8 mouse cellular contexts compared by ENCODE assay signal in the genomic region with DNA sequence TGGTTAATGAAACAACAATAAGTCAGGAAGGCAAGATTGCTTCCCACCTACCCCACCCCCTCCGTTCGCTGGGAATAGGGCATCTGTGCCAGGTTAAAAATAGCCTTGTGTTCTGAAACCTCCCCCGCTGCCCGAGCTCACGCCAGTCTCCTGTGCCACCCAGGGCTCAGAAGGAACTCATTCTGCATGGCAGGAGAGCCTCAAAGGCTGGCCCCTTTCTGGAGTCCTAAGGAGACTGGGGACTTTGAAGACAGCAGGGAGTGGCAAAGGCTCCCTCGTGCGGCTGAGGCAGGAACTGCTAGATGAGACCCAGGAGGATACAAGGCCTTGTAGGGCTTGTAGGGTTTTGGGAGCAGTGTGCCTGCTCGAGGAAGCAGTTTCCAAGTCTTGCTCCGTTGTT. TPM values are rescaled to one million over a fixed set of nuclear protein-coding genes. Genes with fewer than 3 reads are reported as not detected.
DNase-seq lines count a peak whose midpoint lies in the region; ATAC-seq and TF ChIP-seq lines count a peak whose summit lies in the region.

No protein-coding gene starts in this region.

- peak; percentile 72 to 76 for DNase-seq in B cell, adult 2 months
- DNase-seq in adrenal gland, postnatal 36 days: peak; percentile 82 to 85
- peak; percentile 86 for DNase-seq in kidney, postnatal 0 days (ENCODE audit: low spot score)
- peak; percentile 71 for DNase-seq in liver, embryonic 11.5 days (ENCODE audit: low spot score)
- peak; percentile 87 for DNase-seq in neural tube, embryonic 10.5 days (ENCODE audit: extremely low spot score, low spot score)

- 3% methylated on average over 9 of the region's 9 CpGs for WGBS in heart, embryonic 12.5 days
- 3% methylated on average over 9 of the region's 9 CpGs for WGBS in kidney, postnatal 0 days
- WGBS in liver, embryonic 11.5 days: 9% methylated on average over 9 of the region's 9 CpGs
- WGBS in stomach, embryonic 15.5 days: 8% methylated on average over 9 of the region's 9 CpGs

- no peaks in the 10 kb centered on the region for H3K36me3 ChIP-seq in heart, embryonic 12.5 days
- H3K36me3 ChIP-seq in kidney, postnatal 0 days (ENCODE audit: insufficient read depth, low read length): no peaks in the 10 kb centered on the region
- no peaks in the 10 kb centered on the region for H3K36me3 ChIP-seq in liver, embryonic 11.5 days (ENCODE audit: control insufficient read depth, insufficient read depth, low read length)
- no peaks in the 10 kb centered on the region for H3K36me3 ChIP-seq in stomach, embryonic 15.5 days

- no peaks in the 10 kb centered on the region for H3K9me3 ChIP-seq in heart, embryonic 12.5 days (replicated peaks)
- H3K9me3 ChIP-seq in kidney, postnatal 0 days (replicated peaks; ENCODE audit: low read length): no peaks in the 10 kb centered on the region
- no peaks in the 10 kb centered on the region for H3K9me3 ChIP-seq in liver, embryonic 11.5 days (ENCODE audit: control insufficient read depth, low read length)
- no peaks in the 10 kb centered on the region for H3K9me3 ChIP-seq in stomach, embryonic 15.5 days

- TF ChIP-seq POLR2A in embryonic fibroblast, embryonic 13.5 days (IDR thresholded peaks at IDR 0.05; ENCODE audit: low read depth, low read length): no peak

- ATAC-seq in heart, embryonic 12.5 days (ENCODE audit: insufficient number of reproducible peaks, low FRiP score): no peak
- no peak for ATAC-seq in kidney, postnatal 0 days (replicated peaks; ENCODE audit: low FRiP score, low read depth)
- no peak for ATAC-seq in liver, embryonic 11.5 days (replicated peaks; ENCODE audit: low FRiP score)
- ATAC-seq in stomach, embryonic 15.5 days (ENCODE audit: insufficient read depth, low FRiP score, low read depth): peak; percentile 48; the same call in 1 of the 2 replicates

- H3K4me3 ChIP-seq in embryonic fibroblast, embryonic 13.5 days (ENCODE audit: insufficient read depth, low read length): no peak overlapping the region
- peak overlapping the region; percentile 12 for H3K4me3 ChIP-seq in heart, embryonic 12.5 days
- no peak overlapping the region for H3K4me3 ChIP-seq in kidney, postnatal 0 days (replicated peaks; ENCODE audit: low read depth, low read length)
- no peak overlapping the region for H3K4me3 ChIP-seq in liver, embryonic 11.5 days (ENCODE audit: low read depth, low read length)
- H3K4me3 ChIP-seq in stomach, embryonic 15.5 days (replicated peaks): no peak overlapping the region

- no peak overlapping the region for H3K9ac ChIP-seq in heart, embryonic 12.5 days
- no peak overlapping the region; the same call in 1 of the 2 replicates for H3K9ac ChIP-seq in kidney, postnatal 0 days (ENCODE audit: low read depth, low read length)
- H3K9ac ChIP-seq in liver, embryonic 11.5 days (ENCODE audit: low read depth, low read length): no peak overlapping the region
- no peak overlapping the region for H3K9ac ChIP-seq in stomach, embryonic 15.5 days

- peaks cover 17% of the 10 kb centered on the region for H3K27me3 ChIP-seq in heart, embryonic 12.5 days (replicated peaks)
- no peaks in the 10 kb centered on the region for H3K27me3 ChIP-seq in kidney, postnatal 0 days (ENCODE audit: insufficient read depth, low read length)
- H3K27me3 ChIP-seq in liver, embryonic 11.5 days (replicated peaks; ENCODE audit: control insufficient read depth, insufficient read depth, low read length): peaks cover 10% of the 10 kb centered on the region
- 0 out of 2 replicates have a peak, but pooled peaks cover 12% of the 10 kb centered on the region for H3K27me3 ChIP-seq in stomach, embryonic 15.5 days (replicated peaks)

- H3K4me1 ChIP-seq in embryonic fibroblast, embryonic 13.5 days (ENCODE audit: control insufficient read depth, insufficient read depth, low read length): no peaks in the 10 kb centered on the region
- peaks cover 12% of the 10 kb centered on the region for H3K4me1 ChIP-seq in heart, embryonic 12.5 days (replicated peaks)
- no peaks in the 10 kb centered on the region; the same call in 1 of the 2 replicates for H3K4me1 ChIP-seq in kidney, postnatal 0 days (replicated peaks; ENCODE audit: insufficient read depth, low read length)
- no peaks in the 10 kb centered on the region for H3K4me1 ChIP-seq in liver, embryonic 11.5 days (replicated peaks; ENCODE audit: control insufficient read depth, insufficient read depth, low read length)
- peaks cover 8% of the 10 kb centered on the region; the same call in 1 of the 2 replicates for H3K4me1 ChIP-seq in stomach, embryonic 15.5 days

- no peak overlapping the region for H3K27ac ChIP-seq in embryonic fibroblast, embryonic 13.5 days (ENCODE audit: insufficient read depth, low read length)
- H3K27ac ChIP-seq in heart, embryonic 12.5 days (ENCODE audit: poor library complexity, severe bottlenecking): no peak overlapping the region
- H3K27ac ChIP-seq in kidney, postnatal 0 days: no peak overlapping the region
- H3K27ac ChIP-seq in liver, embryonic 11.5 days (ENCODE audit: low read depth, low read length): no peak overlapping the region
- no peak overlapping the region; the same call in 1 of the 2 replicates for H3K27ac ChIP-seq in stomach, embryonic 15.5 days

- H3K4me2 ChIP-seq in heart, embryonic 12.5 days: peak overlapping the region; percentile 61
- H3K4me2 ChIP-seq in kidney, postnatal 0 days (ENCODE audit: low read length): peak overlapping the region; percentile 39
- H3K4me2 ChIP-seq in liver, embryonic 11.5 days: peak overlapping the region; percentile 25; the same call in 1 of the 2 replicates
- H3K4me2 ChIP-seq in stomach, embryonic 15.5 days: peak overlapping the region; percentile 40

- peak; percentile 77 for TF ChIP-seq CTCF in embryonic fibroblast, embryonic 13.5 days (IDR thresholded peaks at IDR 0.05; ENCODE audit: borderline replicate concordance, insufficient read depth, low read length)
- peak; percentile 87 for TF ChIP-seq CTCF in kidney, postnatal 0 days (IDR thresholded peaks at IDR 0.05; ENCODE audit: low read depth)

RNA-seq across cellular contexts. Expression of gene Bhlha9, which starts 24.8 kb away (rescaled TPM):
- total RNA-seq in adrenal gland, postnatal 36 days (2021): not detected
- polyA plus RNA-seq in embryonic fibroblast, embryonic 13.5 days (2011; ENCODE audit: insufficient read length, low read depth, missing spikeins): not detected in 2 replicates
- 0.19 TPM in 1 of 2 replicates, not detected in the other for polyA plus RNA-seq in heart, embryonic 12.5 days (2016; fragmentation: Nextera tagmentation; extraction: Ambion mirVana)
- polyA plus RNA-seq in kidney, postnatal 0 days (2015; fragmentation: Nextera tagmentation; extraction: Ambion mirVana): 0.16 TPM in 1 of 2 replicates, not detected in the other
- 0.37 TPM in 1 of 2 replicates, not detected in the other for polyA plus RNA-seq in liver, embryonic 11.5 days (2014; fragmentation: Nextera tagmentation; extraction: Ambion mirVana)
- polyA plus RNA-seq in stomach, embryonic 15.5 days (2015; fragmentation: Nextera tagmentation; extraction: Ambion mirVana): 0.28 and 0.32 TPM in 2 replicates

RNA-seq across cellular contexts. Expression of gene Abr, which starts 25.4 kb away (rescaled TPM):
- total RNA-seq in adrenal gland, postnatal 36 days (2021): 10 to 100 TPM; 54.6 to 63.5 TPM
- 23.1 and 23.7 TPM in 2 replicates for polyA plus RNA-seq in embryonic fibroblast, embryonic 13.5 days (2011; ENCODE audit: insufficient read length, low read depth, missing spikeins)
- polyA plus RNA-seq in heart, embryonic 12.5 days (2016; fragmentation: Nextera tagmentation; extraction: Ambion mirVana): 29.9 and 34.2 TPM in 2 replicates
- polyA plus RNA-seq in kidney, postnatal 0 days (2015; fragmentation: Nextera tagmentation; extraction: Ambion mirVana): 27.7 and 30.7 TPM in 2 replicates
- polyA plus RNA-seq in liver, embryonic 11.5 days (2014; fragmentation: Nextera tagmentation; extraction: Ambion mirVana): 11.6 and 12.9 TPM in 2 replicates
- polyA plus RNA-seq in stomach, embryonic 15.5 days (2015; fragmentation: Nextera tagmentation; extraction: Ambion mirVana): 37.4 and 41.8 TPM in 2 replicates

RNA-seq across cellular contexts. Expression of gene Trarg1, which starts 32.1 kb away (rescaled TPM):
- 10 to 100 TPM; 46.5 to 59.3 TPM for total RNA-seq in adrenal gland, postnatal 36 days (2021)
- polyA plus RNA-seq in embryonic fibroblast, embryonic 13.5 days (2011; ENCODE audit: insufficient read length, low read depth, missing spikeins): not detected in 2 replicates
- 0.05 TPM in 1 of 2 replicates, not detected in the other for polyA plus RNA-seq in heart, embryonic 12.5 days (2016; fragmentation: Nextera tagmentation; extraction: Ambion mirVana)
- polyA plus RNA-seq in kidney, postnatal 0 days (2015; fragmentation: Nextera tagmentation; extraction: Ambion mirVana): 1.3 TPM in 2 replicates
- polyA plus RNA-seq in liver, embryonic 11.5 days (2014; fragmentation: Nextera tagmentation; extraction: Ambion mirVana): 0.07 TPM in 1 of 2 replicates, not detected in the other
- 0.61 and 0.89 TPM in 2 replicates for polyA plus RNA-seq in stomach, embryonic 15.5 days (2015; fragmentation: Nextera tagmentation; extraction: Ambion mirVana)
